Mouse (Mus musculus) heart, adult 9 months (tissue): ENCODE results near the gene Tcf7l2.
A peak's percentile ranks its signal among the peaks of the same experiment; 100 is the strongest.

ENCODE experiments used
- DNase-seq, 2 experiments: peaks; one replicate each; pipeline ENCODE4 v3.0.0; 2022; ENCODE audit warnings: low spot score in 2 of 2

Tcf7l2 gene

DNA sequence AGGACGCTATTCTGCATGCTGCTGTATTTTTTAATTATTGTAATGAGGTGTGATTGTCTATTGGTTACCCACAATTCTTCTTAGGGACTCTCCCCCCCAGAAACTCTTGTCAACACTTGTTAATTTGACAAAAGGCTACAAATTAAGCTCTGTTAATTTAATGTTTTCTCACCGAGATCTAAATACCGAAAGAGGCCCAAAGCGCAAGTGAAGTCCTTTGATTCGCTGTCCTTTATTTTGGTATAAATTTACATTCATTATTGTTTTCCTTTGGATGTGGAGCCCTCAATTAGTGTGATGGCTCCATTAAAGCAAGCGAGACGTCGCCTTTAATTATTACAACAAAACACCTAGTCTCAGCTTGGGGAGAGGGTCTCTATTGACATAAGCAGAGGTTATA lies 170.3 kb downstream of the Tcf7l2 start:
- DNase-seq: no peak

DNA sequence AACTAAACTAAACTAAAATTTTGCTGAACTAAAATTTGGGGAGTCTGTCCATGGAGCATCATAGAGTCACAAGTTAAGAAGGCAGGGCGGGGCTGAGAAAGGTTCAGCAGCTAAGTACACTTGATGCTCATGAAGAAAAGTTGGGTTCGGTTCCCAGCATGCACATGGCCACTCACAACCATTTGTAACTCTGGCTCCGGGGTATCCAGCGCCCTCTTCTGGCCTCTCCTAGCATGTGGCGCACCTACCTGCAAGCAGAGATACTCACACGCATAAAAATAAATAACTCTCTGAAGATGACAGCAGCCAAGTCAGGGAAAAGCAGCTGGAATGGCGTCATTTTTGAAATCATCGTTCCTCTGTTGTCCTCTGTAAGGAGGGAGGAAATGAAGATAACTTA lies 171.2 kb downstream of the Tcf7l2 start:
- DNase-seq: no peak

DNA sequence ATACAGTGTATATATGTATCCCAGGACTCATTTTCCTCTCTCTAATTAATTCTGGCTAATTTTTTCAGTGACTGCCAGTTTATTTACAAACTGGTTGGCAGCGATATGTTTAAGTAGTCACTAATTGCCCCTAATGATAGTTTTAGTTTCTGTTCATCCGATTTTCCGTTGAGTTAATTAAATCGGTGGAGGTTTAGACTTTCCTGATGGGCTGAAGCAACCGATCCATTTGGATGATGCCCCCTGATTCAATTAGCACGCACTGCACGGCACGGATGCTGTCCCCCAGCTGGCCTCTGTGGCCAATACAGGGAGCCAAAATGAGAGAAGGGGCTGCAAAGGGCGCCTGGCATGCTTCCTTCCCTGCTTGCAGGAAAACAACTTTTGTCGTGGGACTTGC lies 172.0 kb downstream of the Tcf7l2 start:
- DNase-seq: no peak

DNA sequence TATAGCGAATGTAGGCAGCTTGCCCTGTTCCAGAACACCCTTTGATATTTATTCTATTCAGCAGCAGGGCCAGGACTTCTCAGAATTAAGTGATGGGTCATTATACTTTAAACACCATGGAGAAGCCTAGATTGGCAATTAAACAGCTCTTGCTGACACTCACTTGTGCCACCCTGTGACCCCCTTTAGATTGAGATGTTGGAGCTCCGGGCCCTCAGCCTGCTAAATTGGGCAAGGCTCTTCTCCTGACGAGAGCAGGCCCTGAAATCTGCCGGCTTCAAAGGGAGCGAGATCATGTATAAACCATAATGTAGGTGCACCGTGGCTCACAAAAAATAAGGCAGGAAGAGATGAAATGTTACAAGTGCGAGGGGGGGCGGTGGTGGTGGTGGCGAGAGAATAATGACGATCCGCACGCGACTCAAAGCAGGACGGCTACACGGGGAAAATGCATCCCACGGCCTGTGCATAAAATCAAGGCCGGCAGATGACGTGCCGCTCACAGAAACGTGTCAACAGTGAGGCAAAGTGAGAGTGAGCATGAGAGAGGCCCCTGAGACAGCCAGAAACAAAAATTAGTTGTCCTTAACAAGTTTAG lies 173.1 kb downstream of the Tcf7l2 start:
- no peak for DNase-seq

DNA sequence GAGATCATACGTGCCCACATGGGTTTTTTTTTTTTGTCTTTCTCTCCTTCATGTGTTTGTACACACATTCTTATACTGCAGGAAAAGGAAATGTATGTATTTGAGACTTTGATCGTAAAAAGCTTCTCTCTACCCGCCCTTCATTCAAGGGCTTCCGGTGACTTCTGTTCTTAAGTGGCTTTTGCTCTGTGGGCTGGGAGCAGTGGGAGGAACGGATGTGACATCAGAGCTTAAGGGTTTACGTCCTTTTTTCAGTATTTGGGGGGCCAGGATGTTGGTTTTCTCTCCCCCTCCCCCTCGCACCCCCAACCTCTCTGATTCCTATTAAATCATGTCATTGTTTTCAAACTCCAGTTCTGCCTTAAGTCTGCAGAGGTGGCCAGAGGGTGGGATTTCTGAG lies 173.9 kb downstream of the Tcf7l2 start:
- DNase-seq: no peak

DNA sequence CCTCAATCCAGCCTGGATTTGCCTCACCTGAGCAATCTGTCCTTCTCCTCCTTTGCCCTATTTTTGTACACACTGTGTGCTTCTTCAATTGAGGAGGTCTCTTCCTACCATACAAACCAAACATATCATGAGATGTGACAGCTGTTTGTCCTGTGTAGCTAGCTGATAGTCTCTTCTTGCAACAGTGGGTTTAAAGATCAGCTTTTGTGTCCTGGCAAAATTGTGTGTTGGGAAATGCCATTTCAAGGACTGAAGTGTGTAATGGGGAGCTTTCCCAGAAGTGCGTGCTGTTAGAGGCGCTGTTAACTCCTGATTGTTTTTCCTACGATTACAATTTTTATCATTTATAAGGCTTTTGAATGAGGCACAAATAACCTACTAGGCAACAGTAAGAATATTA lies 174.6 kb downstream of the Tcf7l2 start:
- no peak for DNase-seq

DNA sequence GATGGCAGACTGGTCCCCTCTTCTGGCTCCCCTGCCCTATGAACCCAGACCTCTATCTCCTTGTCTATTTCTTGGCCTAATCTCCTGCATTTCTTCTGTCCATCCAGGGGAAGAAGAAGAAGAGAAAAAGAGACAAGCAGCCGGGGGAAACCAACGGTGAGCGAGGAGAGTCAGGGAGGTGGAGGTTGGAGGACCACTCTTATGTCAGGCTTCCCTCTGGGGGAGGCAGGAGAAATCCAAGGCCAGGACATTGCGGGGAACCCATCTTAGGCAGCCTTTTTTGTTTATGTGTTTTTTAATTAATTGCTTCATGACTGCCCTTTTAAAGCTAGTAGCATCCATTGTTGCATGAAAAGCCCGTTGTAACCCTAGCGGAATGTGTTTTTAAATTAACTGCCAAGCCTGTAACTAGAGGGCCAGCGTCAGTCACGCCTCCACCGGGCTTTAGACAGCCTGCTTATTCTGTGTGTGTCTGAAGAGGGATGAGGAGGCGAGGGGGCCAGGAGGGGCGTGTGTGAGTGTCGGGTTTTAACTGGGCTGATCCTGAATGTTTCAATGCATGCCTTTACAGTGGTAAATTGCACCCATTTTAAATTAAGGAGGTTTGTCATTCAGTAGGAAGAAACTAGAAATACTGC lies 182.3 kb downstream of the Tcf7l2 start:
- DNase-seq: no peak

DNA sequence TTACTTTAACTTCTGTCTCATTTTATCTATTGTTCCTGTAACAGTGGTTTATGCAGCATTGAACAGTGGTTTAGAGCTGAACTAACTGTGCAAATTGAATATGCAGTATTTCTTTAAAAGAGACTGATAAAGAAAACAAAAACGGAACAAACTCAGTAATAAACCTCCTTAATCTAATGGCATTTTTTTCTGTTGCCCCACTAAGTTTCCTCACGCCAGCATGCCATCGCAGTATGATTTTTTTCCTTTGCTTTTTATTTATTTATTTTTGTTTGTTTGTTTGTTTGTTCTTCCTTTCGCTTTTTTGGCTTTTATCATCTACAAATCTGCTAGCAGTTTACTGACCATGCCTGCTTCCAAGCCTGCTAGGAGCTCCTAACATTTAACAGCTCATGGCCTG lies 183.2 kb downstream of the Tcf7l2 start:
- no peak for DNase-seq

DNA sequence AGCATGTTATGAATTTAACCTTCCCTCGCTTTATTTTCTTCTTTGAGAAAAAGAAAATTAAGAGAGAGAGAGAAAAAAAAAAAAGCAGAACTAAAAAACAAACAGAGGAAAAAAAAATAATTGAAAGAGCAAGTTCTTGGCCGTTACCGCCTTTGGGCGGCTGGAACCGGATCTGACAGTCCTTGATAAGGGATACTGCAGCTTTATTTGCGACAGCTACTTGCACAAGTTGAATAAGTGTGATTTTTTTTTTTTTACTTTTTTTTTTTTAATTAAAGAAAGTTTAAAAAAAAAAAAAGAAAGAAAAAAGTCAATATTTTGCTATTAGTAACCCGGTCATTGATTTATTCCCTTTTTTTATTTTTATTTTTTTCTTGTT lies 183.8 kb downstream of the Tcf7l2 start:
- DNase-seq: peak in 1 of 2 experiments; percentile 40

DNA sequence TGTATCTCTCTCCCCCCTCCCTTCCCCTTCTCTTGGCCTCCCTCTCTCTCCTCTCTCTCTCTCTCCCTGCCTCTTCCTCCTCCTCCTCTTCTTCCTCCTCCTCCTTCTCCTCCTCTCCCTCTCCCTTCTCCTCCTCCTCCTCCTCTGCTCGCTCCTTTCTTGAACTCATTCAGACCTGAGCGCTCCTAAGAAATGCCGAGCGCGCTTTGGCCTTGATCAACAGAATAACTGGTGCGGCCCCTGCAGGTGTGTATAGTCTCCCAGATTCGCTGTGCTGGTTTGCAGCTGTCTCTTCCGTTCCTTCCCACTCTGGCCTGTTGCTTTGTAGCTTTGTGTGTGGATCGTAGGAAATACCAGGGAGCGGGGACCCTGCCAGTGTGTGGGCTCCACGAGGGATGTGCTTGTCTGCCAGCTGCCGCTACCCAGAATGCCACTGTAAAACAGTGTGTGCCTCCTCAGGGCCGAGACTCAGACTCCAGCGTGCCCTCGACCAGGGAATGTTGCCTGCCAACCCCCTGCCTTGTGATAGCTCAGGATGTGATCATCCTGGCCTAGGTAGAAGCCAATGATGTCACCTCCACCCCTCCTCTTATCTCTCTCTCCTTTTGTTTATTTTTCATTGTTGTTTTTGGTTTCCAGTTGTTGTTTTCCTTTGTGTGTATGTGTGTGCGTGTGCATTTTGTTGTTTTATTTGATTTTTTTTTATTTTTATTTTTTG lies 184.3 kb downstream of the Tcf7l2 start:
- no peak for DNase-seq

DNA sequence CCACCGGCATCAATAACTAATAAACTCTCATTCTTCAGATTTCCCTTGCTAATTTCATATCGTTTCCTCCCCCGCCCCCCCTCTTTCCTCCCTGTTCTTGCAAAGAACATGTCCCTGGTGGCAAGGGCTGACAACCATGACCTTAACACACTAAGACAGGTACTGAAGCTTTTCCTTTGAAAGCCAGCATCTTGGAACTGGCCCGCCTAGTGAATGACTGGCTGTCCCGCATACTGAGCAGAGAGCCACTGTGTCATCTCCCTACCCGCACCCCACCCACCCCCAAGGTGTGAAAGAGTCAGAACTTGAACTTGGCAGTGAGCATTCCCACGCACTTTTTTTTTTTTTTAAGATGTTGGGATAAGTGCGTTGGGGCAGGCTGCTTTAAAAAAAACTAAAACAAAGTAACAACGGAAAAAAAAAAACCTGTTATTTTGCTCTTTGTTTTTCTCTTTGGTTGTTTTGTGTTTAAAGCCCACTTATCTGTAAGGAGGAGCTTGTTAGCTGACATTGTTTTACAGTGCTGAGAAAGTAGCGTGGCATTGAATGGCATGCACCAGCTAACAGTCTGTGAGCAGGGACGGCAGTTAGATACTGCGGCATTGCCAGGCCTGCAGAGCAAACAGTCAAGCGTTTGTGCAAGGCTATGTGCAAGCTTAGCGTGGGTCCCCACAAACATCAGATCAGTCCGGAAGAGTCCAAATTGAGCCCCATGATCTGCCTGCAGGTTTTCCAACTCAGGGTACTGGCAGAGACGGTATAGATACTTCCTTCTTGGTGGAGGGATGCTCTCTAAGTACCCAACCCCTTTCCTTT lies 185.4 kb downstream of the Tcf7l2 start:
- no peak for DNase-seq

DNA sequence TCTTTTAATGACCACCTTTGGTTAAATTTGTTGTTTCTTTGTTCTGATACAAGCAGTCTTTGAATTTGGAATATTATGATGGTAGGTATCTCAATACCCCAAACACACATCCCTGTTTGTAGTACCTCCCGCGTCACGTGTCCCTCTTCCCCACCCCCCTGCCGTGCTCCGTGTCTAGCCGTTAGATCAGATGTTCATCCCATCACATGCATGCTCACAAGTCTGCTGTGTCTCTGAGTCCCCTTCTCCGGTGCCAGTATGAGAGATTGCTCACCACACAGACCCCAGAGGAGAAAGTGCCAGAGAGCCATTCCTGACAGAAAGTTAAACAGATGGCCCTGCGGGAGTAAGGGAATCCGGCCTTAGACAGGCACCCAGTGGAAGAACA lies 186.0 kb downstream of the Tcf7l2 start:
- no peak for DNase-seq

DNA sequence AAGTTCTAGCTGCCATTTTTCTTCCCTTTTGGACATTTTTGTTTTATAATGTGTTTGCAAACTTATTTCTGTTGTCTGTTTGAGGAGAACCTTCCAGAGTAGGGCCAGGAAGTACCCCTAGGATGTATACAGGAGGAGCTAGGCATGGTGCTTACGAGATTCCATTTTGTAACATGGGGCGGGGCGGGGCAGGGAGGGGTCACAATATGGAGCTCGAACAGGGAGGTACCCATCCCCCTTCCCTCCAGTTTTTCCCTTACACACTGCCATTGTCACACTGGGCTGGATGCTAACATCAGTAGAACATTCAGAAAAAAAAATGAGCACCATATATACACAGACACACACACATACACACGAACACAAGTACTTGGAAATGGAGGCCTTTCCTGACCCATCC lies 187.1 kb downstream of the Tcf7l2 start:
- DNase-seq: no peak

DNA sequence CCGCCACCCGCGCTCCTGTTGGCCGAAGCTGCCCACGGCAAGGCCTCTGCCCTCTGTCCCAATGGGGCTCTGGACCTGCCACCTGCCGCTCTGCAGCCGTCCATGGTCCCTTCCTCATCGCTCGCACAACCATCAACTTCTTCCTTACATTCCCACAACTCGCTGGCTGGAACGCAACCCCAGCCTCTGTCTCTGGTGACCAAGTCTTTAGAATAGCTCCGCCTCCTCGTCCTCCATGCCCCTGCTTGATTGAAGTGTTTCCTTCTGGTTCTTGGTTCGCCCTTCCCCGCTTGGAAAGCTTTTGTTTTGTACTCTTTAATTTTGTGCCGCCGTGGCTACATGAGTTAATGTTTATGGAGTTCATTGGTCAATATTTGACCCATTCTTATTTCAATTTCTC lies 190.0 kb downstream of the Tcf7l2 start:
- DNase-seq: no peak

DNA sequence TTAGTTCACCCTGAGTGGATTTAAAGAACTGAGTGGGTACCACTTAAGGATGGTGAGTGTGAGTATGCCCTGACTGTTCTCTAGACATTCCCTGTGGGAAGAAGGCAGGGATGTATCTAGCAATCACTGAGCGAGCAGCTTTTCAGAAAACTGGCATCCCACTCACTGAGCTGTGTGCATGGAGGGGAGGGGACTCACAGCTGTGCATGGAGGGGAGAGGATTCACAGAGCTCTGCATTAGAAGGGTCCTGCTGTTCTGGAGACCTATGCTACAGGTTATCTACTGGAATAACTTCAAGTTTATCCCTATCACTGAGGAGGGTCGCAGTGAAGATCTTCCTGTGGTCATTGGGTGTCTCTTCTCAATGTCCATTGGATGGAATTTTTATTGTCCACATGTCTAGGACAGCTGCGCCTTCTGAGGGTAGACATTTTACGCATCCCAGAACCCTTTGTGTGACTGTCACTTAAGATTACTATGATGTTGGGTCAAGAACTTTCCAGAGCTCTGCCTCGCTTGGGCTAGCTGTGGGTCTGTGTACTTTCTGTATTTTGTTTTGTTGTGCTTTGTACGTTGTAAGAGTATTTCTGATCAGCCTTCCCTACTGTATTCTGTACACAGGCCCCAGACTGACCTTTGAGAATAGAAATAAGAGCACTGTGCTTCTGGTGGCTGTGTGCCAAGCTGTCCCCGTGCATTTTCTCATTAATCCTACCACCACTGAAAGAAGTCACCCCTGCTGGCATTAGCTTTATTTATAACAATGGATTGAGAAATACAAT lies 192.5 kb downstream of the Tcf7l2 start:
- no peak for DNase-seq

DNA sequence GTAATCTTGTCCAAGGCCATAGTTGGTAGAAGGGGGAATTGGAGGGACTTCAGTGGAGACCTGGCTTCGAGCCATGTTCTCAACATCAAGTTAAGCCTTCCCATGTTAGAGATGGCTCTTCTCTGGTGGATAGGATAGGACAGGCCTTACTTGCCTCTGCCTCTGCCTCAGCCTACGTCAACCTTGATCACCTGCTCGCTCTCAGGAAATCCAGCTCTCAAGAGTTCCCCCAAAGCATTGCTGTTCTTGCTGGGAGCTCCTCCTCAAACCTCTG lies 193.0 kb downstream of the Tcf7l2 start:
- DNase-seq: no peak

DNA sequence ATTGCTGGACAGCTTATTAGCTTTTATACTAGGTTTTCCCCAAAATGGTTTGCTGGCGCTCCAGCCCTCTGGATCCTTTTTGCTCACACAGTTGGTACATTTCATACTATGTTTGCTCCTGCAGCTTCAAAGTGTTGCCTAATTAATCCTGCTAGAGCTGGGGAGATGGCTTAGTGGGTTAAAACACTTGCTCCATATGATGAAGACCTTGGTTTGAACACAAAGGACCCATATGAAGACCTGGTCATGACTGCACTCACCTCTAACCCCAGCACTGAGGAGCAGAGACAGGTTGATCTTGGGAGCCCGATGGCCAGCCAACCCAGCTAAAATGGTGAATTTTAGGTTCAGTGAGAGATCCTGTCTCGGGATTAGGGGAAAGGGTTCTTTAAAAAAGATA lies 195.4 kb downstream of the Tcf7l2 start:
- no peak for DNase-seq

DNA sequence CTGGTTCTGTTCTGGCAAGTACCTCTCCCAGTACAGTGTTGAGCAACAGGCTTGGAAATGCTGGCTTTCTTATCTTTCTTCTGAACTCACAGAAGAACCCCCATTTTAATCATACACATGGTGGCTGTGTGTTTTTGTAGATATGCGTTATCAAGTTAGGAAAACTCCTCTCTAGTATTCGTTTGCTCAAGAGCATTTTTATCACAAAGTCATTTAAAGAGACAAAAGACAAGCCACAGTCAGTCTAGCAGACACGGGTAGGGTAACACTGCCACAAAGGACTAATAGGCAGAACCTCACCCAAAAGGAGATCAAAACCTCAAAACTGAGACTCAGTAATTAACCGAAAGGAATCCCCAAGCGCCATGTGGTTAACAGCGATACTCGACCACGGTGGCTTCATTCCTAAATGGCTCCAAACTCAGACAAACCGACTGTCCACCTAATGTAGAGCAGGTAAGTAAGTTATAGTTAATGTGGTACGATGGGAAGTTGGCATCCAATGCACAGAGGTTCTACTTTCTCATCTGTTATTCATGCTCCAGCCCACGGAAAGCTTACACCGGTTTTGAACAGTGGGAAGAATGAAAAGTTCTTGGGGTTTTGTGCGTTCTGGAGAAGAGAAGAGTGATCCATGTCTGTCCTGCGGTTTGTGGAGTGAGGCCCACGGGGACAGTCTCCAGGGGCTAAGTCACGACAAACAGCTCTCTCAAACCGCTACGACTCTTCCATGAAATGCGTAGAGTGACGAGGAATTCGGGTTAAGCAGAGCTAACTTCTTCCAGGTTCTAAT lies 196.8 kb downstream of the Tcf7l2 start:
- no peak for DNase-seq

DNA sequence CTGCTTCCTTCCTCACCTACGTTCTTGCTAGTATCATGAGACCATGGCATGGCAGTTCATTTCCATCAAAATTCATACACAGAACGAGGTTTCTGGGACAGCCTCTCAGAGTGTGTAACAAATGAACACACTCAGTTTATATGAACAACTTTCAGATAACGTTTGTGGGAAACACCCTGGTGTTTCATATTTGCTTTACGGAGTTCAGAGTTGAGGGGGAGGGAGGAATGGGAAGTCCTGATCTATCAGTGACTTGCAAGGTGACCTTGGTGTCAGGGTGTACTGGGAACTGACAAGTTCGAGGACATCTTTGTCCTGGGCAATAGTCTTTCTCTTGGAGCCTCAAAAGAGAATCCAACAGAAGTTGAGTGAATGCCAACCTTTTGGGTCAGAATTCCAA lies 197.5 kb downstream of the Tcf7l2 start:
- DNase-seq: no peak

DNA sequence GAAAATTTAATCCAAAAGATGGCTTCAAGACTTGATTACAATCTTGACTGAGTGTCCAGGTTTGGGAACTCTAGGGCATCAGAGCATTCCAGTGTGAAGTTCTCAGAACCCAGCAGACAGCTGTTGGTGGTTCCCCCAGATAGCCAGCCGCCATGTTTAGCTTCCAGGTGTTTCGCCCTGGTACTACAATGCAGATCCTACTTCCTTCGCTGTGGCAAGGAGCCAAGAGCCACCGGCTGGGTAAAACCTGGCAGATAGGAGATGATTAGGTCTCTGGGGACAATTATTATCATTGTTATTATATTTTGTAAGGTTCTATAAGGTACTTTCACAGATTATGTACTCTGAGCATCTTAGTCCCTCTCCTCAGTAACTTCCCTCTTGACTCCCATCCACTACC lies 198.1 kb downstream of the Tcf7l2 start:
- no peak for DNase-seq

DNA sequence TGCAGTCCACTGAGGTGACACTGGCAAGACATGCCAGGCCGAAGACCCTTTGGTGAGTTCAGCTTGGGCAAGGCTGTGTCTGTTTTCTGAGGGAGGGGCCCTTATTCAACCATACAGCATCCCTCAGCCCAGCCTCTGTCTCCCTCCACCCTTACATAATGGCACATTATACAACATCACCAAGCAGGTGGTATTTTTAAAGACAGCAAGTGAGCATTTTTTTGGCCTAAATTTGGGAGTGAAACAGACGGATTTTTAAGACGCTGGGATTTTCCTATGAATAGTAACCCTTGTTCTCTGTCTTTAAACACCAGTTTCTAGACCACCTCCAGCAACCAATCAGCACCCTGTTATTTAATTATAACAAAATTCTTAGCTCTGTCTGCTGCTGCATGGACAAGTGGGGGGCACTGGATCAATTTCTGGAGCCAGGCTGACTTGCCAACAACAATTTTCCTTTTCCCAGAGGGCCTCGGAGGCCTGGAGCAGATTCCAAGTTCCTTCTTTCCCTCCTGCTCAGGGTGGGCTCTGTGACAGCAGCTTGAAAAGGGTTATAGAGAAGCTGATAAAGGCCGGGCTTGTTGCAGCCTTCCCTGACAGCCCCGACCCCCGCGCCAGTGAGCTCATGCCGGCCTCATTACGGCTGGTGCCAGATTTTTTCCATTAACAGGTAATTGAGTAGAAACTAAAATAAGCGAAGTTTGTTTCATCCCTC lies 199.1 kb downstream of the Tcf7l2 start:
- DNase-seq: peak in 1 of 2 experiments; percentile 16
